Mouse (Mus musculus) MEL (cell line): ENCODE data around the gene Wdr38. TPM values are rescaled to one million over a fixed set of nuclear protein-coding genes. Genes with fewer than 3 reads are reported as not detected.

ENCODE experiments used
- DNase-seq: peaks from one replicate; pipeline ENCODE4 v3.0.0; 2011; ENCODE audit warnings: low read depth, low spot score
- H3K27ac ChIP-seq: 2 replicates; pipeline ENCODE4 v1.5.1; 2012; ENCODE audit warnings: low read depth, mild to moderate bottlenecking, control low read depth, low read length, moderate library complexity; ENCODE audit not compliant: control insufficient read depth
- H3K27me3 ChIP-seq, 2 experiments: fragments of 150-350 bp in 1 of 2; sonication (generic) in 1 of 2; 2 replicates each; pipeline ENCODE4 v1.6.1; 2012; ENCODE audit warnings: low read length in 2 of 2, mild to moderate bottlenecking in 2 of 2, improper control_type of control experiment in 1 of 2, moderate library complexity in 1 of 2; ENCODE audit not compliant: insufficient read depth in 2 of 2, control insufficient read depth in 1 of 2
- H3K36me3 ChIP-seq, 2 experiments: 2 replicates each; pipeline ENCODE4 v1.6.1; 2012 to 2014; ENCODE audit warnings: low read length in 2 of 2, improper control_type of control experiment in 1 of 2, inconsistent platforms in 1 of 2, mild to moderate bottlenecking in 1 of 2; ENCODE audit not compliant: insufficient read depth in 2 of 2, control insufficient read depth in 1 of 2
- H3K4me1 ChIP-seq, 2 experiments: fragments of 150-350 bp in 1 of 2; sonication (generic) in 1 of 2; 2 replicates each; pipeline ENCODE4 v1.6.1; 2012; ENCODE audit warnings: low read length in 2 of 2, improper control_type of control experiment in 1 of 2, mild to moderate bottlenecking in 1 of 2; ENCODE audit not compliant: insufficient read depth in 2 of 2, control insufficient read depth in 1 of 2
- H3K4me3 ChIP-seq, 2 experiments: fragments of 150-350 bp in 1 of 2; sonication (generic) in 1 of 2; 2 replicates each; pipeline ENCODE4 v1.5.1; 2012; ENCODE audit warnings: low read depth in 2 of 2, low read length in 2 of 2, mild to moderate bottlenecking in 2 of 2, moderate library complexity in 2 of 2, control low read depth in 1 of 2, improper control_type of control experiment in 1 of 2; ENCODE audit not compliant: control insufficient read depth in 1 of 2, insufficient read depth in 1 of 2
- H3K79me2 ChIP-seq: 2 replicates; pipeline ENCODE4 v1.6.1; 2012; ENCODE audit warnings: mild to moderate bottlenecking, low read length, moderate library complexity; ENCODE audit not compliant: control insufficient read depth, poor library complexity, insufficient read depth
- H3K9ac ChIP-seq: 2 replicates; pipeline ENCODE4 v1.6.1; 2012; ENCODE audit warnings: low read depth, mild to moderate bottlenecking, control low read depth, low read length, moderate library complexity; ENCODE audit not compliant: control insufficient read depth, poor library complexity, severe bottlenecking
- H3K9me3 ChIP-seq: fragments of 150-350 bp; sonication (generic); replicated peaks from 2 replicates; pipeline ENCODE4 v1.6.1; 2012; ENCODE audit warnings: mild to moderate bottlenecking, low read length, improper control_type of control experiment, moderate library complexity; ENCODE audit not compliant: insufficient read depth
- BHLHE40 ChIP-seq: IDR thresholded peaks from 2 replicates; pipeline ENCODE4 v1.6.1; 2012; ENCODE audit warnings: low read depth, mild to moderate bottlenecking, inconsistent platforms, low read length, improper control_type of control experiment, borderline replicate concordance
- CHD1 ChIP-seq: IDR thresholded peaks from 2 replicates; pipeline ENCODE4 v1.6.1; 2012; ENCODE audit warnings: low read depth, mild to moderate bottlenecking, inconsistent platforms, low read length, improper control_type of control experiment
- CHD2 ChIP-seq: IDR thresholded peaks from 2 replicates; pipeline ENCODE4 v1.6.1; 2011; ENCODE audit warnings: low read length, improper control_type of control experiment
- E2F4 ChIP-seq: IDR thresholded peaks from 2 replicates; pipeline ENCODE4 v1.6.1; 2011; ENCODE audit warnings: low read depth, low read length, improper control_type of control experiment, borderline replicate concordance
- EP300 ChIP-seq, 2 experiments: IDR thresholded peaks; 2 replicates each; pipeline ENCODE4 v1.6.1; 2011; ENCODE audit warnings: improper control_type of control experiment in 2 of 2, low read length in 2 of 2, low read depth in 1 of 2, mild to moderate bottlenecking in 1 of 2
- ETS1 ChIP-seq: IDR thresholded peaks from 2 replicates; pipeline ENCODE4 v1.6.1; 2012; ENCODE audit warnings: low read depth, mild to moderate bottlenecking, inconsistent platforms, low read length, improper control_type of control experiment, moderate library complexity
- GABPA ChIP-seq: IDR thresholded peaks from 2 replicates; pipeline ENCODE4 v1.6.1; 2012; ENCODE audit warnings: low read depth, mild to moderate bottlenecking, inconsistent platforms, low read length, improper control_type of control experiment, moderate library complexity
- GATA1 ChIP-seq: IDR thresholded peaks from 2 replicates; pipeline ENCODE4 v1.6.1; 2011; ENCODE audit warnings: low read depth, low read length, improper control_type of control experiment
- HCFC1 ChIP-seq: IDR thresholded peaks from 2 replicates; pipeline ENCODE4 v1.6.1; 2012; ENCODE audit warnings: low read depth, mild to moderate bottlenecking, inconsistent platforms, low read length, improper control_type of control experiment, moderate library complexity
- MAX ChIP-seq: IDR thresholded peaks from 2 replicates; pipeline ENCODE4 v1.6.1; 2011; ENCODE audit warnings: low read length, improper control_type of control experiment
- MAZ ChIP-seq: IDR thresholded peaks from 2 replicates; pipeline ENCODE4 v1.6.1; 2012; ENCODE audit warnings: low read depth, mild to moderate bottlenecking, inconsistent platforms, low read length, improper control_type of control experiment
- MXI1 ChIP-seq: IDR thresholded peaks from 2 replicates; pipeline ENCODE4 v1.6.1; 2011; ENCODE audit warnings: mild to moderate bottlenecking, low read depth, low read length, improper control_type of control experiment
- MYB ChIP-seq: IDR thresholded peaks from 2 replicates; pipeline ENCODE4 v1.6.1; 2011; ENCODE audit warnings: mild to moderate bottlenecking, low read depth, low read length, improper control_type of control experiment
- MYC ChIP-seq: IDR thresholded peaks from 2 replicates; pipeline ENCODE4 v1.6.1; 2011; ENCODE audit warnings: low read depth, mild to moderate bottlenecking, low read length, improper control_type of control experiment, moderate library complexity
- NELFE ChIP-seq: IDR thresholded peaks from 2 replicates; pipeline ENCODE4 v1.6.1; 2011; ENCODE audit warnings: low read depth, low read length, improper control_type of control experiment
- NRF1 ChIP-seq: IDR thresholded peaks from 2 replicates; pipeline ENCODE4 v1.6.1; 2014; ENCODE audit warnings: low read depth, mild to moderate bottlenecking, inconsistent platforms, low read length, improper control_type of control experiment, moderate library complexity; ENCODE audit not compliant: poor library complexity, insufficient read depth, severe bottlenecking
- POLR2A ChIP-seq, 2 experiments: IDR thresholded peaks; 2 replicates each; pipeline ENCODE4 v1.6.1; 2011 to 2012; ENCODE audit warnings: low read length in 2 of 2, mild to moderate bottlenecking in 2 of 2, control low read depth in 1 of 2, improper control_type of control experiment in 1 of 2, low read depth in 1 of 2, moderate library complexity in 1 of 2; ENCODE audit not compliant: control insufficient read depth in 1 of 2, insufficient read depth in 1 of 2, poor library complexity in 1 of 2
- POLR2AphosphoS2 ChIP-seq: IDR thresholded peaks from 2 replicates; pipeline ENCODE4 v1.6.1; 2011; ENCODE audit warnings: low read length, improper control_type of control experiment
- POLR2AphosphoS5 ChIP-seq: IDR thresholded peaks from 2 replicates; pipeline ENCODE4 v1.6.1; 2012; ENCODE audit warnings: low read depth, borderline replicate concordance, mild to moderate bottlenecking, inconsistent platforms, low read length, moderate library complexity, mixed read lengths
- RCOR1 ChIP-seq: IDR thresholded peaks from 2 replicates; pipeline ENCODE4 v1.6.1; 2012; ENCODE audit warnings: low read depth, mild to moderate bottlenecking, inconsistent platforms, low read length, improper control_type of control experiment
- SIN3A ChIP-seq: IDR thresholded peaks from 2 replicates; pipeline ENCODE4 v1.6.1; 2012; ENCODE audit warnings: low read length, improper control_type of control experiment, inconsistent platforms
- SMC3 ChIP-seq: IDR thresholded peaks from 2 replicates; pipeline ENCODE4 v1.6.1; 2011; ENCODE audit warnings: low read depth, low read length, improper control_type of control experiment
- TAL1 ChIP-seq: IDR thresholded peaks from 2 replicates; pipeline ENCODE4 v1.6.1; 2012; ENCODE audit warnings: mild to moderate bottlenecking, inconsistent platforms, low read length, moderate library complexity, mixed read lengths
- TBP ChIP-seq: IDR thresholded peaks from 2 replicates; pipeline ENCODE4 v1.8.0; 2011; ENCODE audit warnings: low read depth, low read length, improper control_type of control experiment
- TCF12 ChIP-seq: IDR thresholded peaks from 2 replicates; pipeline ENCODE4 v1.6.1; 2014; ENCODE audit warnings: low read depth, mild to moderate bottlenecking, inconsistent platforms, low read length, improper control_type of control experiment, moderate library complexity
- USF1 ChIP-seq: IDR thresholded peaks from 2 replicates; pipeline ENCODE4 v1.6.1; 2014; ENCODE audit warnings: low read depth, mild to moderate bottlenecking, inconsistent platforms, low read length, improper control_type of control experiment, moderate library complexity
- ZKSCAN1 ChIP-seq: IDR thresholded peaks from 2 replicates; pipeline ENCODE4 v1.6.1; 2012; ENCODE audit warnings: low read depth, mild to moderate bottlenecking, inconsistent platforms, low read length, improper control_type of control experiment, moderate library complexity
- ZNF384 ChIP-seq: IDR thresholded peaks from 2 replicates; pipeline ENCODE4 v1.6.1; 2012; ENCODE audit warnings: low read depth, mild to moderate bottlenecking, inconsistent platforms, low read length, improper control_type of control experiment
- polyA plus RNA-seq, 2 experiments: library from polyadenylated mRNA; stranded (reverse) in 1 of 2; unstranded in 1 of 2; fragments of >175 nt in 1 of 2; fragments of >200 nt in 1 of 2; gene quantifications; 2 replicates each; pipeline versions ENCODE4 v1.2.1 to v1.2.4; 2012; ENCODE audit warnings: low replicate concordance in 2 of 2, low read depth in 1 of 2; ENCODE audit not compliant: insufficient read length in 2 of 2, insufficient read depth in 1 of 2, missing spikeins in 1 of 2
- total RNA-seq: library from RNA; depleted of rRNA; stranded (reverse); fragments of 300-350 nt; gene quantifications from 2 replicates; pipeline ENCODE4 v1.2.3, GENCODE M21; 2012

Wdr38 gene
- total and polyA plus RNA-seq, 3 experiments, result 0.77 to 0.79 TPM; not detected in 1

GRCm38 (mm10) chr2:38969650-38970049 lies 27.6 kb upstream of the Wdr38 start:
- Histone ChIP-seq H3K36me3 (peaks cover 0 to 16% of the 10 kb centered on the region in 2 experiments; a peak in 2 of 4 replicates), H3K79me2 (no peaks in the 10 kb centered on the region), H3K27me3 (no peaks in the 10 kb centered on the region), H3K4me3 (no peak overlapping the region), H3K9ac (no peak overlapping the region), H3K9me3 (no peaks in the 10 kb centered on the region), H3K4me1 (peaks cover 4 to 24% of the 10 kb centered on the region in 2 experiments), H3K27ac (peak overlapping the region; percentile 31)
- TF ChIP-seq SIN3A (no peak), TBP (no peak), GABPA (no peak), SMC3 (no peak), ETS1 (no peak), ZNF384 (no peak), POLR2AphosphoS2 (no peak), CHD1 (no peak), MYB (no peak), MAZ (no peak), TAL1 (no peak), MXI1 (no peak)
- DNase-seq, result no peak

GRCm38 (mm10) chr2:38970057-38970456 lies 27.2 kb upstream of the Wdr38 start:
- DNase-seq, result peak; percentile 86
- peak overlapping the region; percentile 31 for H3K27ac ChIP-seq
- TF ChIP-seq CHD2 (no peak; the same call in 1 of the 2 replicates), RCOR1 (peak; percentile 60; the same call in 1 of the 2 replicates), HCFC1 (peak; percentile 33; the same call in 1 of the 2 replicates), USF1 (peak; percentile 81), ZKSCAN1 (no peak), ETS1 (peak; percentile 72), POLR2A (IDR thresholded peaks at IDR 0.05; ENCODE audit: control insufficient read depth in 1 of 2, insufficient read depth in 1 of 2, low read depth in 1 of 2, low read length in 2 of 2, poor library complexity in 1 of 2) (no peak), MAX (peak; percentile 81), NRF1 (0 out of 2 replicates have a peak, but pooled peaks have one; percentile 11), SIN3A (peak; percentile 83; the same call in 1 of the 2 replicates), BHLHE40 (peak; percentile 88), MXI1 (peak; percentile 79), EP300 (IDR thresholded peaks at IDR 0.05; ENCODE audit: low read depth in 1 of 2, low read length in 2 of 2) (peak; percentile 73 to 81), POLR2AphosphoS5 (no peak), NELFE (0 out of 2 replicates have a peak, but pooled peaks have one; percentile 22), GATA1 (peak; percentile 72; the same call in 1 of the 2 replicates), MYC (peak; percentile 59), TAL1 (peak; percentile 67), E2F4 (peak; percentile 28; the same call in 1 of the 2 replicates), GABPA (no peak), TCF12 (peak; percentile 76)

More at GRCm38 (mm10) chr2:38970057-38970456, 27.2 kb upstream of the Wdr38 start:
- peak overlapping the region; percentile 5 to 9; a peak in 3 of 4 replicates for H3K4me3 ChIP-seq
- H3K9me3 ChIP-seq, result no peaks in the 10 kb centered on the region
- peaks cover 0 to 16% of the 10 kb centered on the region in 2 experiments; a peak in 2 of 4 replicates for H3K36me3 ChIP-seq
- H3K27me3 ChIP-seq, result no peaks in the 10 kb centered on the region
- no peaks in the 10 kb centered on the region for H3K79me2 ChIP-seq
- H3K4me1 ChIP-seq, result peaks cover 4 to 25% of the 10 kb centered on the region in 2 experiments
- no peak overlapping the region; the same call in 1 of the 2 replicates for H3K9ac ChIP-seq
